Mouse (Mus musculus): ENCODE measurements around the gene Tns3.

DNA sequence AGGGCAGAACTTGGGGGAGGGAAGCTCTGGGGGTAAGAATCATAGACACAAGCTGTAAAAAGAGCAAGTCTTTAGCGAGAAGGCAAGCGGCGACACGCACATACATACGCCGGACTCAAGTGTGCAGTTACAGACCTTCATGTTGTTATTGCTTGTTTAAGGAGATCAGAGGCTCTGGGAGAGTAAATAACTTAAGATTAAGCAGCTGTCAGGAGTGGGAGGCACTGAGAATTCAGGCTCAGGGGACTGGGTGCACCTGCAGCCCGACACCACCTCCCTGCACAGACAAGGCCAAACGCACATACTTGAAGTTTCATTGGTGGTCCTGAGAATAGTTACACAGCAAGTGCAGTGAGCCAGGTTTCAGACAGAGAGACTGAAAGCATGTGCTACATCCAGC, 169.3 kb downstream of the Tns3 start:
- TF ChIP-seq CTCF (IDR thresholded peaks at IDR 0.05; ENCODE audit: low read depth, low read length) = no peak
- no peak for TF ChIP-seq POLR2A (IDR thresholded peaks at IDR 0.05; ENCODE audit: extremely low read depth, insufficient read depth, low read length)
